ENCODE assay signal across 12 mouse cellular contexts in the genomic region with DNA sequence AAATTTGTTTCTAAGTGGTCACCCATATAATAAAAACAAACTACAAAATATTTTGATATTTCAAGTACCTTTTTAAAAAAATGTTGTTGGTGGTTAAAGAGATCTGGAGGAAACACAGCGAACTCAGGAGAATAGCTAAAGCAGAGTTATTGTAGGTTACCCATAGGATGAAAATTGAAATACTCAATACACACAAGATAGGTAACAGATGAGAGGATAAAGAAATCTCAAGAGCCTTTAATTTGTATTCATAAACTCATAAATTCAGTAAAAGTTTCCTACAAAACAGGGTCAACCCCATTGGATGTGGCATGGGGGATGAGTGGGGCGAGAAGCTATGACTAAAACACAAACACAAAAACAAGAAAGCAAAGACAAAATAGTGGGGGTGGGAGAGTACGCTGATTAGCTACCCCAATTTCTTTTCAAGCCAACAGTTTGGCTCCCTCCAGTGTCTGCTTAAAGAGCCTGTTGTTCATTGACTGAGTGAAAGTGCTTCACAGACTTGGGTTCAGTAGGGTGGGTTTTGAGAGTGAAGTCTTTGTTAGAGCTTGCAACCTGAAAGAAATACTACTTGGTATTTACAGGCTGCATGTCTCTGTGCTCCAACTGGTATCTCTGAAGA. TPM values are rescaled to one million over a fixed set of nuclear protein-coding genes. Genes with fewer than 3 reads are reported as not detected.
DNase-seq lines count a peak whose midpoint lies in the region; ATAC-seq lines count a peak whose summit lies in the region.
"Had no signal": no experiment of that assay in that cellular context is flagged by ENCODE, and none has a peak within 500 bp of the region (broad histone marks: within the 10 kb centered on the region; RNA-seq: fewer than 3 reads in every experiment).

No protein-coding gene starts in this region.

- 25% methylated on average over 3 of the region's 3 CpGs for WGBS in hindbrain, embryonic 14.5 days
- 27% methylated on average over 3 of the region's 3 CpGs for WGBS in neural tube, embryonic 13.5 days

- H3K36me3 ChIP-seq in hindbrain, embryonic 14.5 days (replicated peaks; ENCODE audit: control insufficient read depth, insufficient read depth), result no peaks in the 10 kb centered on the region
- no peaks in the 10 kb centered on the region for H3K36me3 ChIP-seq in neural tube, embryonic 13.5 days
- H3K36me3 ChIP-seq: embryonic facial prominence, embryonic 12.5 days had no signal

- DNase-seq in layer of hippocampus, adult 11-12 months (ENCODE audit: low spot score), result peak; percentile 23
- no peak for DNase-seq in layer of hippocampus, postnatal 36 days
- peak; percentile 49 for DNase-seq in embryo, embryonic 11 days
- peak; percentile 40 for DNase-seq in hindbrain, embryonic 14.5 days (ENCODE audit: low spot score)
- no peak for DNase-seq in ovary, postnatal 36 days (ENCODE audit: low spot score)
- DNase-seq in kidney, postnatal 4 days, result no peak
- DNase-seq in lung, postnatal 4 days, result no peak
- DNase-seq: kidney, adult 8-10 months; lung, embryonic 14.5 days had no signal

- no peak overlapping the region for H3K4me2 ChIP-seq in hindbrain, embryonic 14.5 days (replicated peaks)
- no peak overlapping the region for H3K4me2 ChIP-seq in neural tube, embryonic 13.5 days
- H3K4me2 ChIP-seq: embryonic facial prominence, embryonic 12.5 days; lung, embryonic 14.5 days had no signal

- H3K9ac ChIP-seq in hindbrain, embryonic 14.5 days, result no peak overlapping the region
- no peak overlapping the region for H3K9ac ChIP-seq in neural tube, embryonic 13.5 days
- H3K9ac ChIP-seq: embryonic facial prominence, embryonic 12.5 days; lung, embryonic 14.5 days had no signal

- H3K27ac ChIP-seq in hindbrain, embryonic 14.5 days, result no peak overlapping the region
- no peak overlapping the region for H3K27ac ChIP-seq in neural tube, embryonic 13.5 days (replicated peaks)
- H3K27ac ChIP-seq: embryonic facial prominence, embryonic 12.5 days had no signal

- H3K27me3 ChIP-seq in hindbrain, embryonic 14.5 days (ENCODE audit: control insufficient read depth, insufficient read depth, low read length), result no peaks in the 10 kb centered on the region
- no peaks in the 10 kb centered on the region for H3K27me3 ChIP-seq in neural tube, embryonic 13.5 days
- H3K27me3 ChIP-seq: embryonic facial prominence, embryonic 12.5 days had no signal

- peak; percentile 66; the same call in 1 of the 2 replicates for ATAC-seq in hindbrain, embryonic 14.5 days (ENCODE audit: low FRiP score)
- ATAC-seq in neural tube, embryonic 13.5 days (ENCODE audit: low read depth), result peak; percentile 84

- H3K4me3 ChIP-seq in hindbrain, embryonic 14.5 days (replicated peaks; ENCODE audit: low read length), result no peak overlapping the region
- H3K4me3 ChIP-seq in neural tube, embryonic 13.5 days, result no peak overlapping the region
- H3K4me3 ChIP-seq: embryonic facial prominence, embryonic 12.5 days had no signal

- 0 out of 2 replicates have a peak, but pooled peaks cover 4% of the 10 kb centered on the region for H3K4me1 ChIP-seq in hindbrain, embryonic 14.5 days (replicated peaks; ENCODE audit: control insufficient read depth, insufficient read depth, low read length)
- peaks cover 7% of the 10 kb centered on the region; the same call in 1 of the 2 replicates for H3K4me1 ChIP-seq in neural tube, embryonic 13.5 days (replicated peaks)
- H3K4me1 ChIP-seq: embryonic facial prominence, embryonic 12.5 days had no signal

- no peaks in the 10 kb centered on the region for H3K9me3 ChIP-seq in hindbrain, embryonic 14.5 days (ENCODE audit: control insufficient read depth, low read length)
- H3K9me3 ChIP-seq in neural tube, embryonic 13.5 days, result no peaks in the 10 kb centered on the region
- H3K9me3 ChIP-seq: embryonic facial prominence, embryonic 12.5 days had no signal

RNA-seq across cellular contexts. Expression of gene Grm3, which starts 21.5 kb away (rescaled TPM):
- total RNA-seq in layer of hippocampus, postnatal 36 days (2021), result 10 to 100 TPM; 60.5 to 69.1 TPM
- polyA plus RNA-seq in hindbrain, embryonic 14.5 days (2014; fragmentation: Nextera tagmentation; extraction: Ambion mirVana), result 46.2 and 58.4 TPM in 2 replicates
- 21.1 and 22.5 TPM in 2 replicates for polyA plus RNA-seq in neural tube, embryonic 13.5 days (2015; fragmentation: Nextera tagmentation; extraction: Ambion mirVana)
- polyA plus RNA-seq: limb, embryonic 11.5 days had no signal

Comparison
In these comparisons a context has a peak if more than half of its experiments do, and no peak if none do; other contexts are left out.
1. DNase-seq: peak in layer of hippocampus, adult 11-12 months (single experiment), embryo, embryonic 11 days (single experiment) and hindbrain, embryonic 14.5 days (single experiment); none in layer of hippocampus, postnatal 36 days (0 of 2), ovary, postnatal 36 days (single experiment), kidney, postnatal 4 days (0 of 2) and lung, postnatal 4 days (0 of 2).